Mouse (Mus musculus): ENCODE results near the gene Ypel4.

The Ypel4 gene

DNA sequence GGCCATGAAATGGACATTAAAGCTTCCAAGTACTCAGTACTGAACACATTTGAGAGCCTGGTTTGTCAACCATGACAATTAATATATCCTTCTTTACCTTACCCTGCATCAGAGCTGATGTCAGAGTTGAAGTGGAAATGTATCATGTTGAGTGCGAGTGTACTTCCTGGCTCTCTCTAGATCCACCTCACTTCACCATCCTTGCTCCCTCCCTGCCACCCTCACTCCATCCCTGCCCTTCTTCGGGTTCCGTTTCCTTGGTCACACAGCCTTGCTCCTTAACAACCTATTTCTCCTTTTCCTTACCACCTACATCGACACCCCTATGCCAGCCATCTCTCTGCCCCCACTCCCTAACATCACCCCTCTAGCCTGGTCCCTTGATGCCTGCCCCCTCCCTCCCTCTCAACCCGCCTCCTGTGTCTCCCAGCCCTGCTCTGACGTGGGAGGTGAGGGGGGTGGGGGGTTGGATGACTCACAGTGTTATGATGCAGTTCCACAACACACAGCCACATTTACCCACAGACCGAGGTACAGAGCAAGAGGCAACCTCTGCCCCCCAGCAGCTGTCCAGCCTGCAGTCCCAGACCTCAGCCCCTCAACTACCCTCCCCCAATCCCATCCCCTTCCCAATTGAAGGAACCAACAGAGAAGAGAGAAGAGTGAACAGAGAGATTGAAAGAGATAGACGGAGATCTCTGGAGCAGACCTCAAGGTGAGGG is at the start of gene Ypel4:
TSS of gene Ypel4 (plus strand) at position 480 of the 722 bp plus-strand sequence.
- DNase-seq (ENCODE audit: low read depth, low spot score): peak; percentile 16

- DNase-seq (ENCODE audit: low read depth, low spot score): no peak
Observed at GRCm38 (mm10) chr2:84688080-84688844, 45.6 kb upstream of the Ypel4 start.

GRCm38 (mm10) chr2:84690050-84690449 is 43.8 kb upstream of the Ypel4 start:
- DNase-seq (ENCODE audit: low read depth, low spot score): no peak

GRCm38 (mm10) chr2:84695007-84695695 is 38.7 kb upstream of the Ypel4 start:
- DNase-seq (ENCODE audit: low read depth, low spot score): no peak

GRCm38 (mm10) chr2:84703497-84703896 is 30.4 kb upstream of the Ypel4 start:
- no peak for DNase-seq (ENCODE audit: low read depth, low spot score)

DNA sequence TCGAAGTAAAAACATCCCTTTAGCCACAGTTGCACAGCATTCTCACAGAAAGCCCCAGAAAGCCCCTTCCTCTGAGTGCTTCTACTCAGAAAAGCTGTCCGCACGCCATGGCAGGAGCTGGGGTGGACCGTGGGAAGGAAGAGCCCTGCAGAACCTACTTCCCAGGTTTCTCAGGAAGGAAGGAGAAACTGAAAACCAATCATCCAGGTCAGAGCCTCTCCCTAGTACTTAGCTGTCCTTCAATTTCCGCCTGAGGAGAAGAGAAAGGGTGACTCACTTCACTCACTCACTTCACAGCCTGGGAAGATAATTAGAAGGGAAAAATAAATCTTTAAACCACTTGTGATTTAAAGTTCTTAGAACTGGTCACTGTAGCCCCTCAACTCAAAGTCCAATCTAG is 29.5 kb upstream of the Ypel4 start:
- DNase-seq (ENCODE audit: low read depth, low spot score): no peak

DNA sequence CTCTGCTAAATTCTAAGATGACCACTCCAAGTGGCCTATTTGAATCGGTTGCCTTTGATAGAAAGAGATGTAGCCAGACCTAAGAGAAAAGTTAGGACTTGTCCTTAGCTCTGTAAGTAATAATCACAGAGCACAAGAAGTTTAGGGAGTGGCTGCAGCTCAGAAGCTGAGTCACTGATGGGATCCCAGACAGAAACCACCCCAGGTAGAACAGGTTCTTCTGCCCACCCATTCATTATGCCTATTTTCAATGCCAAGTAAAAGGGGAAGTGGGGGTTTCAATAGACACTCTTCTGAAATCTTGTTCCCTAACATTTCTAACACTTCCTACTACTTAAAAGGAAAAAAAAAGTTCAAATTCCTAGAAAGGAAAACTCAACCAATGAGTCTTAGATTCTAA is 28.6 kb upstream of the Ypel4 start:
- peak; percentile 10 for DNase-seq (ENCODE audit: low read depth, low spot score)

GRCm38 (mm10) chr2:84707523-84707922 is 26.3 kb upstream of the Ypel4 start:
- DNase-seq (ENCODE audit: low read depth, low spot score): no peak

GRCm38 (mm10) chr2:84711898-84712297 is 22.0 kb upstream of the Ypel4 start:
- no peak for DNase-seq (ENCODE audit: low read depth, low spot score)

DNA sequence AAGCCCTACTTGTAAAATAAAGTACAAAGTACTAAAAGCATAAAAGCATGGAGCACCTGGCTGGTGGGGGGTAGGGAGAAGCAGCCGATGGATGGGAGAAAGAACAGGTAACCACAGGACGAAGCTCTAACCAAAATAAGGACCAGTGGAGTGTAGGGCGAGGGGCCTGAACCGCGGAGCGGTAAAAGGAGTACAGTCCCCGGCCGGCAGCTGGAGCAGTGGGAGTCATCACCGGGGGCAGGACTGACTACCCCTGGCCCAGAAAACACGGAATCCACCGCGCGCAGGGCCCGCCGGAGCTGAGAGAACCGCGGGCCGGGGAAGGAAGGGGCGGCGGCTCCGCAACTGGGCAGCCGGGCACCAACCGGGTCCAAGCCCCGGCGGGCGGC is 19.4 kb upstream of the Ypel4 start:
- peak; percentile 44 for DNase-seq (ENCODE audit: low read depth, low spot score)

- peak; percentile 98 for DNase-seq (ENCODE audit: low read depth, low spot score)
Observed at GRCm38 (mm10) chr2:84714811-84715561, 18.9 kb upstream of the Ypel4 start, which contains the start of gene Zdhhc5. Zdhhc5 (minus strand) TSS chr2:84715180.

- DNase-seq (ENCODE audit: low read depth, low spot score): peak; percentile 99
Observed at GRCm38 (mm10) chr2:84715562-84716361, 18.1 kb upstream of the Ypel4 start.

DNA sequence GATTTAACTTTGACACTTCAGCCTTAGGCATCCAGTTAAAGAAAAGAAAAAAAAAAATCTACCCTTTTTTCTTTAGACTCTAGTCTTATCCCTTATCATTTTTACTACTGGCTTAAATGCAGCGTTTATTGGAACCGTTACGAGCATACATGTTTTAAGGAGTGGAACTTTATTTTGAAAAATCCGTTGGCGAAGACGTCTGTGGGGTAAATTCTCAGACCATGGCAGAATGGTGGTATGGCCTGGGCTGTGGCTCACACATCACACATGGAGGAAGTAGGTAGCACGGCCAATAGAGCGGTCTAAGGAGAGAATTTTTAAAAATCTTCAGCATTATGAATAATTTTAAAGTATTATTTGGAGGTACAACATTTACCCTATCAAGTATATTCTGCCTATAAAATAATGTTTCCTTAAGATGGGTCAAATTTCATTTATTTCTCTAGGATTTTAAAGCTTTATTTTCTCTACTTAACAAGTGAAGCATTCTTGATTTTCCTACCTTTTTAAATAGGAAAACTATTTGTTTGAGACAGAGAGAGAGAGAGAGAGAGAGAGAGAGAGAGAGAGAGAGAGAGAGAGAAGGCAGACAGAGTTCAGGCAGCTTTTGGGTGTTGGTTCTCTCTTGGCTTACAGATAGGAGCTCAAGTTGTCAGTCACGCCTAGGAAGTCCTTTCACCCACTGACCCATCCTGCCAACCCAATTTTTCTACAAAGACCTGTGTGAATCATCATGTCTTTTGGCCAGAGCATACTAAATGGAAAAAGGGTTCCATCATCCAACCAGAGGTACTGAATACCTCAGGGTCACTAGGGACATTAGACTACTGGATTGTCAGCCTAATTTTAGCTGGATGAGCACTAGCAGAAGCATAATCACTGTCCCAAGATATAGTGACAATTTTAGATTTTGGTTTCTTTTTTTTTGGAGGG is 17.2 kb upstream of the Ypel4 start:
- no peak for DNase-seq (ENCODE audit: low read depth, low spot score)

GRCm38 (mm10) chr2:84717357-84717756 is 16.5 kb upstream of the Ypel4 start:
- DNase-seq (ENCODE audit: low read depth, low spot score): no peak

GRCm38 (mm10) chr2:84720718-84721117 is 13.1 kb upstream of the Ypel4 start:
- DNase-seq (ENCODE audit: low read depth, low spot score): no peak

- DNase-seq (ENCODE audit: low read depth, low spot score): no peak
Observed at GRCm38 (mm10) chr2:84721182-84721581, 12.7 kb upstream of the Ypel4 start.

DNA sequence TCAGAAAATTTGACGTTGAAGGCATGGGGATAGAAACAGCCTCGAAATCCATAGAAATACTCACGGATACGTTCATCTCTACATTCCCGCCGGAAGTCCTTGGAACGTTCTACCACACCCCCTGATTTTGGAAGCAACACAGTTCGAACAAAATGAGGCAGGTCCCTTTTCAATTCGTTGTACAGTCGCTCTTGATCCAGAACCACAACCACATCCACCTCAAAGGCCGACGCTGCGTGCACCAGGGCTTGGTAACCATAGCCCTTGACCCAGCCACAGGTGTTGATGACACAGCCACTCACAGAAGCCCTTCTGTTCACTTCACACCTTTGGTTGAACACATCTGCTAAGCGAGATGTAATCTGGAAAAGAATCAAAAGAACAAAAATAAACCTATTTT is 10.0 kb upstream of the Ypel4 start:
- no peak for DNase-seq (ENCODE audit: low read depth, low spot score)

DNA sequence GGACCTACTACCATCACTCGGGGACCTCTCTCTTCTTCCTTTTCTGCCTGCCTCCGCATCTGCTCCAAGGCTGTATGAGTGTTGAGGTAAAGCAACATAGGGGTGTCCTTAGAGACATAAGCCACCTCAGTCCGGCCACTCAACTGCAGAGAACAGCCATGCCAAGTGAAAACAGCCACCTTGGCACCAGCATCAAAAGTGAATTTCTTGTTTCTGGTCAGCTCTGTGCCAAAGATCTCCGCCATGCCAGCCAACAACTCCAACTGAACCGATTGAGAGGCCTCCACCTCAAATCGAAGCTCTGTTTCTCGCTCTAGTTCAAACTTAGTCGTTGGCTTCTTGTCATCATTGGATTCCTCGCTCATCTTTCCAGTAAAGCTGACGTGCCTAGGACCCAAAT is 8.1 kb upstream of the Ypel4 start:
- no peak for DNase-seq (ENCODE audit: low read depth, low spot score)

- peak; percentile 5 for DNase-seq (ENCODE audit: low read depth, low spot score)
Observed at GRCm38 (mm10) chr2:84726716-84727115, 7.1 kb upstream of the Ypel4 start.

Data from R1 (cell line).